Mouse (Mus musculus) bone marrow macrophage, adult 2 months (primary cell): Measurements from ENCODE around the gene Mep1a.

Source experiments
- CTCF ChIP-seq: IDR thresholded peaks from 2 replicates; pipeline ENCODE4 v1.5.1; 2012; ENCODE audit warnings: low read depth, mild to moderate bottlenecking, low read length, moderate library complexity
- POLR2A ChIP-seq: IDR thresholded peaks from 2 replicates; pipeline ENCODE4 v1.6.1; 2012; ENCODE audit warnings: mild to moderate bottlenecking, low read depth, low read length, borderline replicate concordance

DNA sequence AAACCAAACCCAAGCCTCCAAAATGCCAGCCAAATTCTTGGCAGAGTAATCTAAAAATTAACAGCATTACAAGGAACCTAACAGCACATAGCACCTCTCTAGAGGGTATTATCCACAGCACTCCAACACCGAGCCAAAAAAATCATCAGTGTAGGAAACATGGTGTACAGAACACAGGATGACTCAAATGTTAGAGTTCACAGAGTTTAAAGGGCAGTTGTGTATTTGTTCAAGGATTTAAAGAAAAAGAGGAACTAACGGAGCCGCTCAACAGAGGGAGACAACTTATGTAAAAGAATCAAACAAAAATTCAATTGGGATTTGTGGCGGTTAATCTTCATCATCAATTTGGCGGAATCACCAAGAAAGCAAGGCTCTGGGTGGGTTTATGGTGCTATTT lies 7.1 kb downstream of the Mep1a start:
- TF ChIP-seq CTCF (no peak), POLR2A (no peak)
